Mouse (Mus musculus) liver, embryonic 15.5 days (tissue): ENCODE data around the gene Tnnt1. TPM values are rescaled to one million over a fixed set of nuclear protein-coding genes. Genes with fewer than 3 reads are reported as not detected.
A peak's percentile ranks its signal among the peaks of the same experiment; 100 is the strongest.

Experiments
- ATAC-seq: fragments of 200-750 bp; cut with Nextera tagmentation; 2 replicates; pipeline ENCODE4 v1.8.0; 2017; ENCODE audit warnings: moderate number of reproducible peaks, mild to moderate bottlenecking, moderate library complexity; ENCODE audit not compliant: insufficient read depth
- H3K27ac ChIP-seq: fragments of 300-500 bp; sonication (generic); replicated peaks from 2 replicates; pipeline ENCODE4 v1.5.1; 2015; ENCODE audit warnings: mild to moderate bottlenecking, inconsistent platforms
- H3K27me3 ChIP-seq: fragments of 300-500 bp; sonication (generic); 2 replicates; pipeline ENCODE4 v1.6.1; 2015; ENCODE audit warnings: mild to moderate bottlenecking, inconsistent platforms
- H3K36me3 ChIP-seq: fragments of 300-500 bp; sonication (generic); replicated peaks from 2 replicates; pipeline ENCODE4 v1.6.1; 2015; ENCODE audit warnings: moderate library complexity, mild to moderate bottlenecking, inconsistent platforms
- H3K4me1 ChIP-seq: fragments of 300-500 bp; sonication (generic); replicated peaks from 2 replicates; pipeline ENCODE4 v1.6.1; 2015; ENCODE audit warnings: inconsistent platforms
- H3K4me2 ChIP-seq: fragments of 300-500 bp; sonication (generic); 2 replicates; pipeline ENCODE4 v1.6.1; 2015; ENCODE audit warnings: moderate library complexity, mild to moderate bottlenecking, inconsistent platforms
- H3K4me3 ChIP-seq: fragments of 300-500 bp; sonication (generic); replicated peaks from 2 replicates; pipeline ENCODE4 v1.5.1; 2015; ENCODE audit warnings: mild to moderate bottlenecking, inconsistent platforms
- H3K9ac ChIP-seq: fragments of 300-500 bp; sonication (generic); 2 replicates; pipeline ENCODE4 v1.6.1; 2015; ENCODE audit warnings: moderate library complexity, mild to moderate bottlenecking, inconsistent platforms
- H3K9me3 ChIP-seq: fragments of 300-500 bp; sonication (generic); replicated peaks from 2 replicates; pipeline ENCODE4 v1.6.1; 2016; ENCODE audit warnings: inconsistent platforms
- WGBS: fragments of 180-500 bp; shearing (Covaris S2); methylation state at CpG from one replicate; pipeline ENCODE4 v1.1.7; 2015; ENCODE audit warnings: mixed read lengths; ENCODE audit not compliant: insufficient replicate concordance; 5-methylcytosine and 5-hydroxymethylcytosine counted together
- polyA plus RNA-seq: library from polyadenylated mRNA; unstranded; fragments of >200 nt; fragmentation: Nextera tagmentation; extraction: Ambion mirVana; gene quantifications from 2 replicates; pipeline ENCODE4 v1.2.1, GENCODE M21; 2015

Tnnt1 gene
- polyA plus RNA-seq, 1 experiment from 2014 or later: 16.9 TPM

- Histone ChIP-seq H3K9ac (no peak overlapping the region), H3K4me2 (no peak overlapping the region), H3K4me1 (peaks cover 61% of the 10 kb centered on the region), H3K27me3 (no peaks in the 10 kb centered on the region), H3K27ac (peak overlapping the region; percentile 67), H3K4me3 (no peak overlapping the region), H3K36me3 (0 out of 2 replicates have a peak, but pooled peaks cover 3% of the 10 kb centered on the region), H3K9me3 (no peaks in the 10 kb centered on the region)
- no peak for ATAC-seq
- 43% methylated on average over 5 of the region's 5 CpGs for WGBS
These were observed 12.3 kb downstream of the Tnnt1 start for GRCm38 (mm10) chr7:4503858-4504257.

DNA sequence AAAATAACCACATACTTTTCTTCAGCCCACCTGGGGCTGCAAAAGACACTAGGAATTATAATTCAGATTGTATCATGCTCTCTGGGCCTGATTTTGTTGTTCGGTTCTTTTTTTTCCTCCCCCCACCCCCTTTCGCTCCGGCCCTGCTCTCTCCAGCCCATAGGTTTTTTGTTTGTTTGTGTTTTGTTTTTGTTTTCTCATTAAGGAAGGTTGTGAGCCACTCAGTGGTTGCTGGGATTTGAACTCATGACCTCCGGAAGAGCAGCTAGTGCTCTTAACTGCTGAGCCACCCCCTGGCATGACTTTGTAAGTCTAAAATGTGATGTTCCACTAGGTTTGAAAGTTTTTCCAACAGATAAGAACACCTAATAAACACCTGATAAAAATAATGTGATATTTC lies 13.1 kb downstream of the Tnnt1 start:
- Histone ChIP-seq H3K4me3 (no peak overlapping the region), H3K27ac (peak overlapping the region; percentile 91), H3K9me3 (no peaks in the 10 kb centered on the region), H3K9ac (no peak overlapping the region), H3K36me3 (0 out of 2 replicates have a peak, but pooled peaks cover 7% of the 10 kb centered on the region), H3K4me2 (peak overlapping the region; percentile 84; the same call in 1 of the 2 replicates), H3K27me3 (no peaks in the 10 kb centered on the region), H3K4me1 (peaks cover 69% of the 10 kb centered on the region)
- WGBS: 70% methylated on average over 4 of the region's 4 CpGs
- ATAC-seq: no peak

DNA sequence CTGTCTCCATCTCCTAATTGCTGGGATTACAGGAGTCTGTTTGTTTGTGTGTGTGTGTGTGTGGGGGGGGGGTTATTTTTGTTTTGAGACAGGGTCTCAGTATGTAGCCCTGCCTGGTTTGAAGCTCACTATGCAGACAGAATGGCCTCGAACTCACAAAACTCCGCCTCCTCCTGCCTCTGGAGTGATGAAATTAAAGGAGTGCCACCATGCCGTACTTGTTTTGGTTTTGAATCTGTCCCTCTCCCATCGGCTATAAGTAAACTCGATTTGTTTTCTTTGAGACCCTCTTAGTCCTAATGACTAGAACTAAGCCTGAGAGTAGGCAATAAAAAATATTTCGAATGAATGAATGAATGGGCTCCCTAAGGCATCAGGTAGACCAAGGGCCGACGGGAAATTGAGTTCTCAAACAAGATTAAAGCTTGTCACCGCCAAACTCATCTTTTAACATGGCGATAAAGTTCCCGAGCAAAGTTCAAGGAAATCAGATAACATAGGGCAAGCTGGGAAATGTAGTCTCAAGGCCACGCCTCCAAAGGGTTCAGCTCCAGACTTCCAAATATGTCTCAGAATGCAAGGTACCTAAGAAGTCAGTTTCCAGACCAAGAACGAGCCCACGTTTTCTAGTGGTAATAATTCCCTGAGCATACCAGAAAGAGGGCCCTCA lies 13.6 kb downstream of the Tnnt1 start:
- Histone ChIP-seq H3K4me2 (peak overlapping the region; percentile 84), H3K36me3 (peaks cover 9% of the 10 kb centered on the region; the same call in 1 of the 2 replicates), H3K9me3 (no peaks in the 10 kb centered on the region), H3K4me1 (peaks cover 67% of the 10 kb centered on the region), H3K4me3 (peak overlapping the region; percentile 93), H3K27ac (peak overlapping the region; percentile 91), H3K9ac (peak overlapping the region; percentile 97), H3K27me3 (no peaks in the 10 kb centered on the region)
- 5% methylated on average over 14 of the region's 14 CpGs for WGBS
- no peak for ATAC-seq

DNA sequence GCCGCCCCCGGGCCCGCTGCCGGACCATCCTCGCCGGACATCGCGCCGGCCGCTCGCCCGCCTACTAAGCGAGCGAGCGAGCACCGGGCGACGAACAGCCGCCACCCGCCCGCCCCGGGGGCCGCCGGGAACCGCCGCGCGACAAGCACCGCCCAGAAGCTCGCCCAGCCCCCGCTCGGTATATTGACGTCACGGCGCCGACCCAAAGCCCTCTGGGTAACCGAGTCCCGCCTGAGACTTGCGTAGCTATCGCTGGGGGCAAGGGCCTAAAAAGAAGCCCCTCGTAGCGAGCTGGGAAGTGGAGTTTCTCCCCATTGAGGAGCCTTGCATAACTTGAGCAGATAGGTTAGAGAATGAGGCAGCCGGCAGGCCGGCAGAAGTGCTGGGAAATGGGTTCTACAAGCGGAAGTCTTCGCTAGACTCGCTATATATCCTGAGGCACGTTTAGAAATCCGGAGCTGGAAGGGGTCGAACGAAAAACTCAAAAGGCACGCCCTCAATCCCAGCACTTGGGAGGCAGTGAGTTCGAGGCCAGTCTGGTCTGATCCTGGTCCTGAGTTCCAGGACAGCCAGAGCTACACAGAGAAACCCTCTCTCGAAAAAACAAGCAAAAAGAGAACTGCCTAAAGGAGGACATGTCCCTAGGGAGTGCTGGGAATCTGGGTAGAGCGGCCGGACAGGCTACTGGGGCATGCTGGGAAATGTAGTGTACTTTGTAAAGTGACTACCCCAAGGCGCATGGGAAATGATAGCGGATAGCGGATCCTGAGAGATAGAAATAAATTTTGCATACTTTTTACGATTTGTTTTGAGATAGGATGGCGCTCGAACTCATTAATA lies 14.4 kb downstream of the Tnnt1 start, which contains the start of gene Ppp1r12c:
Gene Ppp1r12c, minus strand, starts transcription at position 123 of the 840 bp plus-strand sequence.
- WGBS: under 1% methylated on average over 62 of the region's 62 CpGs
- peak within 1 kb of the TSS; percentile 93 for H3K4me3 ChIP-seq
- peak; percentile 94 for ATAC-seq
- peak within 1 kb of the TSS; percentile 84 for H3K4me2 ChIP-seq
- H3K27me3 ChIP-seq: no peaks in the 10 kb centered on the region
- peaks cover 16% of the 10 kb centered on the region for H3K36me3 ChIP-seq
- H3K9ac ChIP-seq: peak within 1 kb of the TSS; percentile 97
- peaks cover 63% of the 10 kb centered on the region for H3K4me1 ChIP-seq
- no peaks in the 10 kb centered on the region for H3K9me3 ChIP-seq
- H3K27ac ChIP-seq: peak within 1 kb of the TSS; percentile 91

- Histone ChIP-seq H3K4me2 (peak overlapping the region; percentile 84), H3K27ac (peak overlapping the region; percentile 91), H3K9ac (peak overlapping the region; percentile 97), H3K27me3 (no peaks in the 10 kb centered on the region), H3K4me1 (peaks cover 60% of the 10 kb centered on the region), H3K36me3 (peaks cover 24% of the 10 kb centered on the region), H3K4me3 (peak overlapping the region; percentile 93), H3K9me3 (no peaks in the 10 kb centered on the region)
- WGBS: 0% methylated on average over 48 of the region's 52 CpGs
- ATAC-seq: peak; percentile 53
These were observed 15.2 kb downstream of the Tnnt1 start for GRCm38 (mm10) chr7:4500892-4501471.

DNA sequence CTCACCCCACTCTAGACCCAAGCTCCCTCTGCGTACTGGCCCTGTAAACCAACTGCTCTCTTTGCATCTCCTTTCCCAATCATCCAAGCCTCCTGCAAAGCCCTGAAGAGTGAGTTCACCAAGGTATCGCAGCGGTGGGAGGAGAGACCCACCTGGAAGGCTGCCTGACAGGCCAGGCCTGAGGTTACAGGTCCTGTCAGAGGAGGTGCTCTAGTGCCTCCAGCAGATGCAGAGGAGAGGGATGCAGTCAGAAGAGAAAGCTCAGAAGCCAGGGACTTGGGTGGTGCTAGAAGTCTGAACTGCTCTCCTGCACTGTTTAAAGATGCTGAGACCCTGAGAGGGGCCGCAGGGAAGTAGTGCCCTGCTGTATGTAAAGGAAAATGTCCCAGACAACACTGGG lies 17.1 kb downstream of the Tnnt1 start:
- H3K4me1 ChIP-seq: peaks cover 55% of the 10 kb centered on the region
- H3K36me3 ChIP-seq: peaks cover 34% of the 10 kb centered on the region
- no peak overlapping the region for H3K27ac ChIP-seq
- no peaks in the 10 kb centered on the region for H3K9me3 ChIP-seq
- H3K9ac ChIP-seq: peak overlapping the region; percentile 97; the same call in 1 of the 2 replicates
- H3K27me3 ChIP-seq: no peaks in the 10 kb centered on the region
- peak overlapping the region; percentile 84 for H3K4me2 ChIP-seq
- ATAC-seq: no peak
- H3K4me3 ChIP-seq: no peak overlapping the region
- 83% methylated on average over 4 of the region's 4 CpGs for WGBS

DNA sequence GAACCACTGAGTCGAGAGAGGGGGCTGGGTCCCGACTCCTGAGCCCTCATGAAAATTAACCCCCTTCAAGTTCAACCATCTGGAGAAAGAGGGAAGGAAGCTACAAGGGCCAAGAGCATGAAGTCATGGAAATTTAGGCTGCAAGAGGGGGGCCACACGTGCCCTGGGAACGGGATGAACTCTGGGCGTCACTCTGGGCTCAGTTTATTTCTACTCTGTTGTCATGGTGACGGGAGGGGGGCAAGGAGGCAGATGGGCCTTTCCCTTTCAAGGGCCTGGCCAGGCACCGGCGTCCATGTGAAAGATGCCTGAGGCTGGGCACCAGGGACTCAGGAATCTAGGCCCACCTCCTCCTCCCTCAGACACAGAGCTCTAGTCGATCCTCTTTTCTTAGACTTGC lies 17.9 kb downstream of the Tnnt1 start:
- H3K4me3 ChIP-seq: no peak overlapping the region
- 47% methylated on average over 9 of the region's 9 CpGs for WGBS
- H3K4me1 ChIP-seq: peaks cover 57% of the 10 kb centered on the region
- H3K9ac ChIP-seq: no peak overlapping the region
- no peak for ATAC-seq
- no peaks in the 10 kb centered on the region for H3K27me3 ChIP-seq
- H3K27ac ChIP-seq: no peak overlapping the region
- H3K9me3 ChIP-seq: no peaks in the 10 kb centered on the region
- peak overlapping the region; percentile 84; the same call in 1 of the 2 replicates for H3K4me2 ChIP-seq
- H3K36me3 ChIP-seq: peaks cover 35% of the 10 kb centered on the region

DNA sequence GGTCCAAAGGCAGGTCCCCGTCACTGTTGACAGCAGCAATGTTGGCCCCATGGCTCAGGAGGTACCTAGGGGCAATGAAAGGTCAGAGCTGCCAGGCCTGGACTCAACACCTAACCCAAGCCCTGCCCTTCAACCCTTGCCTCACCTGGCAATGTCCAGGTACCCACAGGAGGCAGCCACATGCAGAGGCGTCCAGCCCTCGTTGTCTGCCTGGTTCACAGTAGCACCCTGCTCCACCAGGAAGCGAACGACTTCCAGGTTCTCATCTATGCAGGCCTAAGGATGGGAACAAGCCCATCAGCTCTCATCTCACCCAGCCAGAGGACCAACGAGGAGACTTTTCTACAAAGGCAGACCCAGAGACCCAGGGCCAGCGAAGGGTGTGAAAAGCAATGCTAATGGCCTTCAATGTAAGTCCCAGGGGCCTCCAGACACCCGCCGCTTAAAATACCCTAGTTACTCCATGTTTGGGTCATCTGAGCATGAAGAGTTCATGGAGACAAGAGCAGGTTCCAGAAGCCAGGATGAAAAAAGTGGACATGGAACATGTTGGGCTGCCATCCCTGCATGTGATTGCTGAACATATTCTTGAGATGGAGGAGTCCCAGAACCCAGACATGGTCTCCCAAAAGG lies 18.8 kb downstream of the Tnnt1 start:
- no peak overlapping the region for H3K4me3 ChIP-seq
- no peak for ATAC-seq
- H3K9me3 ChIP-seq: no peaks in the 10 kb centered on the region
- WGBS: 81% methylated on average over 9 of the region's 9 CpGs
- no peak overlapping the region for H3K27ac ChIP-seq
- H3K27me3 ChIP-seq: no peaks in the 10 kb centered on the region
- peaks cover 44% of the 10 kb centered on the region for H3K36me3 ChIP-seq
- H3K9ac ChIP-seq: no peak overlapping the region
- no peak overlapping the region for H3K4me2 ChIP-seq
- H3K4me1 ChIP-seq: peaks cover 57% of the 10 kb centered on the region

GRCm38 (mm10) chr7:4496468-4496867 lies 19.7 kb downstream of the Tnnt1 start:
- ATAC-seq: no peak
- Histone ChIP-seq H3K27ac (no peak overlapping the region), H3K4me2 (no peak overlapping the region), H3K9me3 (no peaks in the 10 kb centered on the region), H3K4me1 (peaks cover 60% of the 10 kb centered on the region), H3K27me3 (no peaks in the 10 kb centered on the region), H3K36me3 (peaks cover 53% of the 10 kb centered on the region), H3K9ac (no peak overlapping the region), H3K4me3 (no peak overlapping the region)
- WGBS: 71% methylated on average over 3 of the region's 3 CpGs

GRCm38 (mm10) chr7:4493991-4494390 lies 22.2 kb downstream of the Tnnt1 start:
- Histone ChIP-seq H3K36me3 (peaks cover 73% of the 10 kb centered on the region), H3K4me3 (no peak overlapping the region), H3K4me1 (peaks cover 53% of the 10 kb centered on the region), H3K9ac (no peak overlapping the region), H3K27ac (no peak overlapping the region), H3K9me3 (no peaks in the 10 kb centered on the region), H3K27me3 (no peaks in the 10 kb centered on the region), H3K4me2 (no peak overlapping the region)
- ATAC-seq: peak; percentile 29; the same call in 1 of the 2 replicates
- 16% methylated on average over 1 of the region's 1 CpGs for WGBS
